Mouse (Mus musculus) neural tube, embryonic 14.5 days (tissue): Measurements from ENCODE around the gene Smg6. TPM values are rescaled to one million over a fixed set of nuclear protein-coding genes. Genes with fewer than 3 reads are reported as not detected.

Experiments
- ATAC-seq: fragments of 200-750 bp; cut with Nextera tagmentation; 2 replicates; pipeline ENCODE4 v1.8.0; 2017; ENCODE audit warnings: low read depth, mild to moderate bottlenecking, moderate TSS enrichment, moderate library complexity
- H3K27ac ChIP-seq: fragments of 300-500 bp; sonication (generic); 2 replicates; pipeline ENCODE4 v1.5.1; 2014; ENCODE audit warnings: low read depth, mild to moderate bottlenecking, control low read depth, low read length, moderate library complexity, mixed read lengths
- H3K27me3 ChIP-seq: fragments of 300-500 bp; sonication (generic); 2 replicates; pipeline ENCODE4 v1.6.1; 2014; ENCODE audit warnings: low read length; ENCODE audit not compliant: control insufficient read depth, insufficient read depth
- H3K36me3 ChIP-seq: fragments of 300-500 bp; sonication (generic); 2 replicates; pipeline ENCODE4 v1.6.1; 2014; ENCODE audit warnings: low read length, mixed read lengths; ENCODE audit not compliant: control insufficient read depth, insufficient read depth
- H3K4me1 ChIP-seq: fragments of 300-500 bp; sonication (generic); 2 replicates; pipeline ENCODE4 v1.6.1; 2014; ENCODE audit warnings: low read length; ENCODE audit not compliant: control insufficient read depth, insufficient read depth
- H3K4me2 ChIP-seq: fragments of 300-500 bp; sonication (generic); 2 replicates; pipeline ENCODE4 v1.6.1; 2014; ENCODE audit warnings: mild to moderate bottlenecking, low read depth, low read length, control low read depth
- H3K4me3 ChIP-seq: fragments of 300-500 bp; sonication (generic); 2 replicates; pipeline ENCODE4 v1.5.1; 2014; ENCODE audit warnings: low read depth, low read length, control low read depth, mixed read lengths
- H3K9ac ChIP-seq: fragments of 300-500 bp; sonication (generic); replicated peaks from 2 replicates; pipeline ENCODE4 v1.6.1; 2014; ENCODE audit warnings: low read depth, mild to moderate bottlenecking, control low read depth, low read length, mixed read lengths
- H3K9me3 ChIP-seq: fragments of 300-500 bp; sonication (generic); 2 replicates; pipeline ENCODE4 v1.6.1; 2016; ENCODE audit warnings: low read length; ENCODE audit not compliant: control insufficient read depth
- WGBS: fragments of 180-500 bp; shearing (Covaris S2); extraction: QIAGEN DNeasy Blood & Tissue Kit; methylation state at CpG from one replicate; pipeline ENCODE4 v1.1.7; 2014; 5-methylcytosine and 5-hydroxymethylcytosine counted together
- polyA plus RNA-seq: library from polyadenylated mRNA; unstranded; fragments of >200 nt; fragmentation: Nextera tagmentation; extraction: Ambion mirVana; gene quantifications from 2 replicates; pipeline ENCODE4 v1.2.1, GENCODE M21; 2014

Gene Smg6
- polyA plus RNA-seq, 1 experiment from 2014 or later: 13.7 TPM

DNA sequence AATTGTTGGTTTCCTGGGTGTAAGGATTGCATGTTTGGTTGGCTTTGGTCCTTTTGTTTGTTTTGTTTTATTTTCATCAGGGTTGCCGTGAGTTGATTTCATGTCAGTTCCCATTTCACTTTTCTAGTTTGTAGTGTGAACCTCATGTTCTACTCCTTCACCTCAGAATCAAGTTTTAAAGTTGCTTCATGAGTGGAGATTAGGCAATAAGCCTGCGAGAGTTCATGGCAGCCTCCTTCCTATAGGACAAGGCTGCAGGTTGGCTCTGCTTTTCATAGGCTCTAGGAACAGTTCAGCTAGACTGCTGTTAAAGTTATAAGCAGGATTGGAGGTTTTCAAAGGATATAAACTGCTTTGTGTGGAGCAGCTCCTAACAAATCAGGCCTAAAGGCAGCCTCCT is 33.9 kb downstream of the Smg6 start:
- Histone ChIP-seq H3K4me1 (0 out of 2 replicates have a peak, but pooled peaks cover 3% of the 10 kb centered on the region), H3K9ac (no peak overlapping the region), H3K27me3 (no peaks in the 10 kb centered on the region), H3K36me3 (peaks cover 9% of the 10 kb centered on the region; the same call in 1 of the 2 replicates), H3K9me3 (no peaks in the 10 kb centered on the region), H3K4me3 (no peak overlapping the region), H3K27ac (no peak overlapping the region), H3K4me2 (no peak overlapping the region)
- ATAC-seq: no peak
- 87% methylated on average over 2 of the region's 2 CpGs for WGBS

DNA sequence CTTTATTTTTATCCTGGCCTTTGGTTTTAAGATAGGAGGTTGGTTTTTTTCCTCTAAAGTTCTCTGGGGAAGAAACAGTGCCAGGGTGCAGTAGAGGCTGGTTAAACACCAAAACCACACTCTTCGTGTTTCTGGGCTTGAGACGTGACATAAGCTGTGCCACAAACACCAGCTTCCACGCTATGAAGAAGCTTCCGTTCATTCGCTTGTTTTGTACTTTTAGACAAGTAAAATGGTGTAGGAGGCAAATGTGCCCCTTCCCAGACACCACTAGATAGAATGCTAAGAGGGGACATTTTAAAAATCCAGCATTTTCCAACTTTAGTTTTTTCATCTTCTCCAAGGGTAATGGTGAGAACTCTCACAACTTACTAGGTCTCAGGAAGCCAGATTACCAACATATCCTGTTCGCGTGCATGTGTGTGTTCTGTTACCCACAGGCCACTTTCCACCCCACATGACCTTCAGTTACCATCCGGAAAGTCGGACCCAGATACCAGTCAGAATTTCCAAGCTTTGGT is 34.5 kb downstream of the Smg6 start:
- Histone ChIP-seq H3K9ac (no peak overlapping the region), H3K27me3 (no peaks in the 10 kb centered on the region), H3K4me2 (no peak overlapping the region), H3K27ac (no peak overlapping the region), H3K4me3 (no peak overlapping the region), H3K4me1 (0 out of 2 replicates have a peak, but pooled peaks cover 3% of the 10 kb centered on the region), H3K9me3 (no peaks in the 10 kb centered on the region), H3K36me3 (peaks cover 9% of the 10 kb centered on the region; the same call in 1 of the 2 replicates)
- no peak for ATAC-seq
- WGBS: 95% methylated on average over 9 of the region's 9 CpGs

GRCm38 (mm10) chr11:74961953-74962352 is 36.3 kb downstream of the Smg6 start:
- no peak for ATAC-seq
- H3K27ac ChIP-seq: no peak overlapping the region
- H3K9me3 ChIP-seq: no peaks in the 10 kb centered on the region
- H3K36me3 ChIP-seq: peaks cover 5% of the 10 kb centered on the region; the same call in 1 of the 2 replicates
- no peak overlapping the region for H3K4me2 ChIP-seq
- no peak overlapping the region for H3K4me3 ChIP-seq
- 0 out of 2 replicates have a peak, but pooled peaks cover 3% of the 10 kb centered on the region for H3K4me1 ChIP-seq
- H3K27me3 ChIP-seq: no peaks in the 10 kb centered on the region
- no peak overlapping the region for H3K9ac ChIP-seq

DNA sequence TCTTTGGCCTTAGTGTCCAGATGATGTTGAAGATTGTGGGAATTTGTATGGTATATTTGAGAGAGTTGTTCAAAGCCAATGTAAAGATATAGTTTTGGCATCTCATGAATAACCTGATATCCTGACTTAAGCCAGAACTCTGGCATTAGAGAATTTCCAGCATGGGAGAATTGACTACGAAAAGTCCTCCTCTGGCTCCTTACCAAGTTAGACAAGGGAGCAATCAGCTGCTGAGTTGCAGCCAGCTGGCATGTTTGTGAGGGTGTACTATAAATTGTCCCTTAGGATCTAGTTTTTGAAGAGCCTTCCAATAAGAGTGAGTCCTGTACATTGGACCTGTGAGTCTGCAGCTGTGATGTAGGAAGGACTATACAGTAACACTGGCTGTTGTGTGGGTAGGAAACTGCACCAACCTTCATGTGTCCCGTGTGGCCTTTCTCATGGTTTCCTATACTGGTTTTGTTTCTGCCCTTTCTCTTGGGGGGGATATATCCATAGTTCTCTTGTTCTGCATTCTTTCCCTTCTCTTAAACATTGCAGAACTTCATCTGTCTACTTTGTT is 37.3 kb downstream of the Smg6 start:
- no peak for ATAC-seq
- Histone ChIP-seq H3K9ac (no peak overlapping the region), H3K4me1 (0 out of 2 replicates have a peak, but pooled peaks cover 3% of the 10 kb centered on the region), H3K27ac (no peak overlapping the region), H3K36me3 (no peaks in the 10 kb centered on the region), H3K4me3 (no peak overlapping the region), H3K27me3 (no peaks in the 10 kb centered on the region), H3K9me3 (no peaks in the 10 kb centered on the region), H3K4me2 (no peak overlapping the region)
- WGBS: 68% methylated on average over 2 of the region's 2 CpGs

GRCm38 (mm10) chr11:74965516-74965915 is 39.9 kb downstream of the Smg6 start:
- 98% methylated on average over 3 of the region's 3 CpGs for WGBS
- Histone ChIP-seq H3K27ac (no peak overlapping the region), H3K4me1 (0 out of 2 replicates have a peak, but pooled peaks cover 3% of the 10 kb centered on the region), H3K36me3 (no peaks in the 10 kb centered on the region), H3K4me2 (no peak overlapping the region), H3K4me3 (no peak overlapping the region), H3K27me3 (no peaks in the 10 kb centered on the region), H3K9me3 (no peaks in the 10 kb centered on the region), H3K9ac (no peak overlapping the region)
- no peak for ATAC-seq

GRCm38 (mm10) chr11:74973290-74974157 is 47.9 kb downstream of the Smg6 start:
- Histone ChIP-seq H3K9me3 (no peaks in the 10 kb centered on the region), H3K27ac (no peak overlapping the region), H3K4me3 (no peak overlapping the region), H3K4me1 (no peaks in the 10 kb centered on the region), H3K4me2 (no peak overlapping the region), H3K27me3 (no peaks in the 10 kb centered on the region), H3K36me3 (no peaks in the 10 kb centered on the region), H3K9ac (no peak overlapping the region)
- 82% methylated on average over 7 of the region's 7 CpGs for WGBS
- no peak for ATAC-seq

GRCm38 (mm10) chr11:74974615-74975014 is 49.0 kb downstream of the Smg6 start:
- Histone ChIP-seq H3K4me2 (no peak overlapping the region), H3K27ac (no peak overlapping the region), H3K27me3 (no peaks in the 10 kb centered on the region), H3K9me3 (no peaks in the 10 kb centered on the region), H3K36me3 (no peaks in the 10 kb centered on the region), H3K4me3 (no peak overlapping the region), H3K4me1 (no peaks in the 10 kb centered on the region), H3K9ac (no peak overlapping the region)
- no peak for ATAC-seq

- Histone ChIP-seq H3K9me3 (no peaks in the 10 kb centered on the region), H3K36me3 (no peaks in the 10 kb centered on the region), H3K9ac (no peak overlapping the region), H3K4me3 (no peak overlapping the region), H3K27ac (no peak overlapping the region), H3K4me1 (no peaks in the 10 kb centered on the region), H3K4me2 (no peak overlapping the region), H3K27me3 (no peaks in the 10 kb centered on the region)
- ATAC-seq: no peak
- WGBS: 90% methylated on average over 3 of the region's 3 CpGs
These were observed 51.4 kb downstream of the Smg6 start for GRCm38 (mm10) chr11:74976835-74977687.
